Mouse (Mus musculus) limb, embryonic 11.5 days (tissue): ENCODE data around the gene Ttll11. TPM values are rescaled to one million over a fixed set of nuclear protein-coding genes. Genes with fewer than 3 reads are reported as not detected.

Source experiments
- ATAC-seq: fragments of 200-750 bp; cut with Nextera tagmentation; 2 replicates; pipeline ENCODE4 v1.8.0; 2017; ENCODE audit warnings: low read depth; ENCODE audit not compliant: insufficient number of reproducible peaks, low FRiP score, low TSS enrichment
- DNase-seq: peaks from one replicate; pipeline ENCODE4 v3.0.0-alpha.2; 2015; ENCODE audit warnings: low spot score
- H3K27ac ChIP-seq: fragments of 300-500 bp; sonication (generic); replicated peaks from 2 replicates; pipeline ENCODE4 v1.5.1; 2014; ENCODE audit warnings: low read depth, mild to moderate bottlenecking, low read length
- H3K27me3 ChIP-seq: fragments of 300-500 bp; sonication (generic); 2 replicates; pipeline ENCODE4 v1.6.1; 2014; ENCODE audit warnings: mild to moderate bottlenecking, low read length, mixed read lengths; ENCODE audit not compliant: control insufficient read depth, insufficient read depth
- H3K36me3 ChIP-seq: fragments of 300-500 bp; sonication (generic); 2 replicates; pipeline ENCODE4 v1.6.1; 2014; ENCODE audit warnings: mild to moderate bottlenecking, low read length, moderate library complexity, mixed read lengths; ENCODE audit not compliant: control insufficient read depth, insufficient read depth
- H3K4me1 ChIP-seq: fragments of 300-500 bp; sonication (generic); 2 replicates; pipeline ENCODE4 v1.6.1; 2014; ENCODE audit warnings: low read length, mixed read lengths; ENCODE audit not compliant: control insufficient read depth, insufficient read depth
- H3K4me2 ChIP-seq: fragments of 300-500 bp; sonication (generic); 2 replicates; pipeline ENCODE4 v1.6.1; 2014; ENCODE audit warnings: low read depth, mild to moderate bottlenecking, moderate library complexity; ENCODE audit not compliant: severe bottlenecking
- H3K4me3 ChIP-seq: fragments of 300-500 bp; sonication (generic); 2 replicates; pipeline ENCODE4 v1.5.1; 2014; ENCODE audit warnings: low read depth, low read length
- H3K9ac ChIP-seq: fragments of 300-500 bp; sonication (generic); 2 replicates; pipeline ENCODE4 v1.6.1; 2014; ENCODE audit warnings: mild to moderate bottlenecking, low read length
- H3K9me3 ChIP-seq: fragments of 300-500 bp; sonication (generic); 2 replicates; pipeline ENCODE4 v1.6.1; 2016; ENCODE audit warnings: low read length; ENCODE audit not compliant: control insufficient read depth
- WGBS: fragments of 180-500 bp; shearing (Covaris S2); extraction: QIAGEN DNeasy Blood & Tissue Kit; methylation state at CpG from one replicate; pipeline ENCODE4 v1.1.7; 2014; 5-methylcytosine and 5-hydroxymethylcytosine counted together
- polyA plus RNA-seq: library from polyadenylated mRNA; unstranded; fragments of >200 nt; fragmentation: Nextera tagmentation; extraction: Ambion mirVana; gene quantifications from 2 replicates; pipeline ENCODE4 v1.2.1, GENCODE M21; 2014

The Ttll11 gene
- polyA plus RNA-seq, 1 experiment from 2014 or later, result 0.97 TPM

- no peak for ATAC-seq
- DNase-seq, result no peak
- no peaks in the 10 kb centered on the region for H3K36me3 ChIP-seq
- no peak overlapping the region for H3K4me3 ChIP-seq
- no peaks in the 10 kb centered on the region for H3K27me3 ChIP-seq
- H3K9ac ChIP-seq, result no peak overlapping the region
- H3K9me3 ChIP-seq, result no peaks in the 10 kb centered on the region
- H3K4me1 ChIP-seq, result no peaks in the 10 kb centered on the region
- 84% methylated on average over 2 of the region's 2 CpGs for WGBS
- H3K4me2 ChIP-seq, result no peak overlapping the region
- H3K27ac ChIP-seq, result no peak overlapping the region
These were observed 167.2 kb downstream of the Ttll11 start for GRCm38 (mm10) chr2:35812561-35812933.

- 83% methylated on average over 14 of the region's 14 CpGs for WGBS
These were observed 167.7 kb downstream of the Ttll11 start for GRCm38 (mm10) chr2:35811801-35812560.

GRCm38 (mm10) chr2:35810027-35810426 is 169.7 kb downstream of the Ttll11 start:
- DNase-seq (no peak), ATAC-seq (no peak)
- Histone ChIP-seq H3K27me3 (no peaks in the 10 kb centered on the region), H3K9me3 (no peaks in the 10 kb centered on the region), H3K27ac (no peak overlapping the region), H3K4me3 (no peak overlapping the region), H3K4me1 (no peaks in the 10 kb centered on the region), H3K4me2 (no peak overlapping the region), H3K36me3 (no peaks in the 10 kb centered on the region), H3K9ac (no peak overlapping the region)
- 79% methylated on average over 3 of the region's 3 CpGs for WGBS

More at GRCm38 (mm10) chr2:35811801-35812560, 167.7 kb downstream of the Ttll11 start:
- Histone ChIP-seq H3K4me3 (no peak overlapping the region), H3K27ac (no peak overlapping the region), H3K36me3 (no peaks in the 10 kb centered on the region), H3K9me3 (no peaks in the 10 kb centered on the region), H3K4me1 (no peaks in the 10 kb centered on the region), H3K9ac (no peak overlapping the region), H3K27me3 (no peaks in the 10 kb centered on the region), H3K4me2 (no peak overlapping the region)
- ATAC-seq (no peak), DNase-seq (no peak)

GRCm38 (mm10) chr2:35809141-35809540 is 170.6 kb downstream of the Ttll11 start:
- H3K27me3 ChIP-seq, result no peaks in the 10 kb centered on the region
- H3K9ac ChIP-seq, result no peak overlapping the region
- no peak overlapping the region for H3K4me3 ChIP-seq
- no peak overlapping the region for H3K27ac ChIP-seq
- H3K9me3 ChIP-seq, result no peaks in the 10 kb centered on the region
- ATAC-seq (no peak), DNase-seq (no peak)
- WGBS, result 49% methylated on average over 3 of the region's 3 CpGs
- no peak overlapping the region for H3K4me2 ChIP-seq
- H3K4me1 ChIP-seq, result no peaks in the 10 kb centered on the region
- no peaks in the 10 kb centered on the region for H3K36me3 ChIP-seq

- Histone ChIP-seq H3K27ac (no peak overlapping the region), H3K4me3 (no peak overlapping the region), H3K9ac (no peak overlapping the region), H3K4me2 (no peak overlapping the region), H3K27me3 (no peaks in the 10 kb centered on the region), H3K9me3 (no peaks in the 10 kb centered on the region), H3K36me3 (no peaks in the 10 kb centered on the region), H3K4me1 (no peaks in the 10 kb centered on the region)
- no peak for DNase-seq
- WGBS, result 82% methylated on average over 13 of the region's 13 CpGs
- ATAC-seq, result no peak
These were observed 173.8 kb downstream of the Ttll11 start for GRCm38 (mm10) chr2:35805881-35806280.

GRCm38 (mm10) chr2:35803095-35803494 is 176.6 kb downstream of the Ttll11 start:
- DNase-seq, result no peak
- H3K4me2 ChIP-seq, result no peak overlapping the region
- no peak overlapping the region for H3K4me3 ChIP-seq
- no peak overlapping the region for H3K27ac ChIP-seq
- H3K27me3 ChIP-seq, result no peaks in the 10 kb centered on the region
- H3K4me1 ChIP-seq, result no peaks in the 10 kb centered on the region
- H3K9me3 ChIP-seq, result no peaks in the 10 kb centered on the region
- no peak overlapping the region for H3K9ac ChIP-seq
- H3K36me3 ChIP-seq, result no peaks in the 10 kb centered on the region
- 90% methylated on average over 11 of the region's 11 CpGs for WGBS
- ATAC-seq, result no peak

- WGBS, result 100% methylated on average over 2 of the region's 2 CpGs
- no peaks in the 10 kb centered on the region for H3K36me3 ChIP-seq
- H3K9ac ChIP-seq, result no peak overlapping the region
- H3K4me1 ChIP-seq, result no peaks in the 10 kb centered on the region
- no peaks in the 10 kb centered on the region for H3K9me3 ChIP-seq
- no peak overlapping the region for H3K27ac ChIP-seq
- ATAC-seq (no peak), DNase-seq (no peak)
- H3K4me2 ChIP-seq, result no peak overlapping the region
- no peak overlapping the region for H3K4me3 ChIP-seq
- H3K27me3 ChIP-seq, result no peaks in the 10 kb centered on the region
These were observed 178.0 kb downstream of the Ttll11 start for GRCm38 (mm10) chr2:35801759-35802158.

- H3K4me1 ChIP-seq, result no peaks in the 10 kb centered on the region
- ATAC-seq (no peak), DNase-seq (no peak)
- no peaks in the 10 kb centered on the region for H3K27me3 ChIP-seq
- no peak overlapping the region for H3K4me2 ChIP-seq
- H3K9me3 ChIP-seq, result no peaks in the 10 kb centered on the region
- WGBS, result 79% methylated on average over 6 of the region's 6 CpGs
- no peak overlapping the region for H3K27ac ChIP-seq
- no peaks in the 10 kb centered on the region for H3K36me3 ChIP-seq
- no peak overlapping the region for H3K9ac ChIP-seq
- H3K4me3 ChIP-seq, result no peak overlapping the region
These were observed 180.6 kb downstream of the Ttll11 start for GRCm38 (mm10) chr2:35799073-35799472.

GRCm38 (mm10) chr2:35797998-35798397 is 181.7 kb downstream of the Ttll11 start:
- DNase-seq, result no peak
- 56% methylated on average over 8 of the region's 8 CpGs for WGBS
- ATAC-seq, result no peak

More at GRCm38 (mm10) chr2:35797998-35798397, 181.7 kb downstream of the Ttll11 start:
- Histone ChIP-seq H3K36me3 (no peaks in the 10 kb centered on the region), H3K27me3 (no peaks in the 10 kb centered on the region), H3K9me3 (no peaks in the 10 kb centered on the region), H3K9ac (no peak overlapping the region), H3K4me1 (no peaks in the 10 kb centered on the region), H3K27ac (no peak overlapping the region), H3K4me2 (no peak overlapping the region), H3K4me3 (no peak overlapping the region)
